Mouse (Mus musculus) CH12.LX (cell line): ENCODE measurements around the gene Tmem252.

Source experiments
- CTCF ChIP-seq, 2 experiments: IDR thresholded peaks in 1 of 2; conservative IDR thresholded peaks in 1 of 2; 2 replicates each; pipeline ENCODE4 v1.5.1; 2011 to 2012; ENCODE audit warnings: low read depth in 2 of 2, low read length in 2 of 2, improper control_type of control experiment in 1 of 2, inconsistent platforms in 1 of 2, mild to moderate bottlenecking in 1 of 2, moderate library complexity in 1 of 2
- EP300 ChIP-seq: IDR thresholded peaks from 2 replicates; pipeline ENCODE4 v1.6.1; 2011; ENCODE audit warnings: low read length, improper control_type of control experiment
- ETS1 ChIP-seq: conservative IDR thresholded peaks from 2 replicates; pipeline ENCODE4 v1.6.1; 2012; ENCODE audit warnings: low read depth, mild to moderate bottlenecking, inconsistent platforms, low read length, improper control_type of control experiment, moderate library complexity
- JUND ChIP-seq: conservative IDR thresholded peaks from 2 replicates; pipeline ENCODE4 v1.6.1; 2011; ENCODE audit warnings: low read depth, low read length, improper control_type of control experiment
- MAX ChIP-seq: IDR thresholded peaks from 2 replicates; pipeline ENCODE4 v1.6.1; 2011; ENCODE audit warnings: low read length, improper control_type of control experiment
- MEF2A ChIP-seq: IDR thresholded peaks from 2 replicates; pipeline ENCODE4 v1.6.1; 2014; ENCODE audit warnings: low read depth, mild to moderate bottlenecking, inconsistent platforms, low read length, improper control_type of control experiment, borderline replicate concordance
- POLR2A ChIP-seq: IDR thresholded peaks from 2 replicates; pipeline ENCODE4 v1.6.1; 2011; ENCODE audit warnings: low read depth, mild to moderate bottlenecking, improper control_type of control experiment, low read length
- ZNF384 ChIP-seq: IDR thresholded peaks from 2 replicates; pipeline ENCODE4 v1.6.1; 2012; ENCODE audit warnings: low read depth, low read length, improper control_type of control experiment, inconsistent platforms

DNA sequence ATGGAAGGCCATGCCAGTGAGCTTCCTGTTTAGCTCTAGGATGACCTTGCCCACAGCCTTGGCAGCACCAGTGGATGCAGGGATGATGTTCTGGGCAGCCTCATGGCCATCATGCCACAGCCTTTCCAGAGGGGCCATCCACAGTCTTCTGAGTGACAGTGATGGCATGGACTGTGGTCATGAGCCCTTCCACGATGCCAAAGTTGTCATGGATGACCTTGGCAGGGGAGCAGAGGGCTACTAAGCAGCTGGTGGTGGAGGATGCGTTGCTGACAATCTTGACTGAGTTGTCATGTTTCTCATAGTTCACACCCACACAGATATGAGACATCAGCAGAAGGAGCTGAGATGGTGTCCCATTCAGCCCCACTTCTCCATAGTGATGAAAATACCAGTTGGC lies 18.9 kb downstream of the Tmem252 start:
- TF ChIP-seq CTCF (conservative IDR thresholded peaks at IDR 0.05 in 1 of 2, IDR thresholded peaks at IDR 0.05 in 1 of 2; ENCODE audit: low read depth in 2 of 2, low read length in 2 of 2) (no peak), MAX (no peak), ETS1 (no peak), POLR2A (no peak), ZNF384 (no peak), JUND (no peak), EP300 (no peak), MEF2A (no peak)
